Mouse (Mus musculus): Measurements from ENCODE around the gene Rftn2. TPM values are rescaled to one million over a fixed set of nuclear protein-coding genes. Genes with fewer than 3 reads are reported as not detected.
A peak's percentile ranks its signal among the peaks of the same experiment; 100 is the strongest.

The Rftn2 gene
- polyA plus RNA-seq (2015; fragmentation: Nextera tagmentation; extraction: Ambion mirVana) = 13.0 and 15.5 TPM in 2 replicates

DNA sequence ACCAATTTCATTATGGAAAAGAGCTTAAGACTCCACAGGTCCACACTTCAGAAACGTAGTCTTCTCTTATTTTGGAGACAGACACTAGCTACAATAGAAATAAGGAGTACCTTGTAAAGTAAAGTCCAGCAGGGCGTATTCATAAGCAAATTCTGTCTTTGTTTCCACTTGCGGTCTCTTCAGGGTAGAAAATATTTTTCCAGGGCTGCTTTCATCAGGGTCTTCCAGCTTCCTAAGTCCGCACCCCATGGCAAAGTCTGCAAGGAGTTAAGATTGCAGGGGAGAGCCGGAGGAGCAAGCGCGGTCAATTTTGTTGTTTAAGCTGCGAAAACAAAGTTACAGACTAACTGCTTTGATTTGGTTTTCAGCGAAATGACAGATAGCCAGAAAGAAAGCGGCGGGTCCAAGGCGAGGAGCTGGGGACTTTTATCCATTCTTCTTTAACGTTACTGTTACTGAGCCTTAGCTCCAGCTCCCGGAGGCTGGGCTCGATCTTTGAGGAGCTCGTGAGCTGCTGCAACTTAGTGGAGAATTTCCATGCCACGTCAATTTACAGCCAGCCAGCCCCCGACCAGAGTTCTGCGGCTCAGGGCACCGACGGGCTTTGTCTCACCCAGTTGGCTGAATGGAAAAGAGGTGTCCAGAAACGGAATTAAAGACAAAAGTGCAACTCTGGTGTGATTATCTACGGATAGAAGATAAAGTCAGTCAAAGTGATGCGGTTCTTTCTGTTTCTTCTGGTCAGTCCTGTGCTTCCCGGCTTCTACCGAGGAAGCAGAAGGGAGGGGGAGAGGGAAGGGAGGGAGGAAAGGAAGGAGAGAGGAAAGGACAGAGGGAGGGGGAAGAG lies at the start of gene Rftn2:
Rftn2 (minus strand) TSS at position 772 of the 847 bp plus-strand sequence.
- Histone ChIP-seq H3K9ac (ENCODE audit: low read depth, low read length) (peak within 1 kb of the TSS; percentile 52), H3K9me3 (ENCODE audit: control insufficient read depth, low read length) (no peaks in the 10 kb centered on the region), H3K36me3 (ENCODE audit: control insufficient read depth, insufficient read depth, low read length) (no peaks in the 10 kb centered on the region), H3K27me3 (replicated peaks; ENCODE audit: control insufficient read depth, insufficient read depth, low read length) (no peaks in the 10 kb centered on the region), H3K4me1 (ENCODE audit: control insufficient read depth, insufficient read depth, low read depth, low read length) (peaks cover 6% of the 10 kb centered on the region), H3K27ac (ENCODE audit: low read depth, low read length) (peak within 1 kb of the TSS; percentile 61), H3K4me3 (ENCODE audit: low read length) (peak within 1 kb of the TSS; percentile 47), H3K4me2 (ENCODE audit: low read length) (peak within 1 kb of the TSS; percentile 68)
- WGBS = 2% methylated on average over 26 of the region's 26 CpGs
- peak; percentile 55; the same call in 1 of the 2 replicates for ATAC-seq

GRCm38 (mm10) chr1:55265447-55265846 lies 38.9 kb upstream of the Rftn2 start:
- no peak for ATAC-seq
- H3K4me1 ChIP-seq (ENCODE audit: control insufficient read depth, insufficient read depth, low read depth, low read length) = no peaks in the 10 kb centered on the region
- H3K27ac ChIP-seq (ENCODE audit: low read depth, low read length) = no peak overlapping the region
- H3K9ac ChIP-seq (ENCODE audit: low read depth, low read length) = no peak overlapping the region
- H3K4me2 ChIP-seq (ENCODE audit: low read length) = no peak overlapping the region
- no peaks in the 10 kb centered on the region for H3K9me3 ChIP-seq (ENCODE audit: control insufficient read depth, low read length)
- no peaks in the 10 kb centered on the region for H3K27me3 ChIP-seq (replicated peaks; ENCODE audit: control insufficient read depth, insufficient read depth, low read length)
- no peaks in the 10 kb centered on the region for H3K36me3 ChIP-seq (ENCODE audit: control insufficient read depth, insufficient read depth, low read length)
- no peak overlapping the region for H3K4me3 ChIP-seq (ENCODE audit: low read length)
- 66% methylated on average over 2 of the region's 2 CpGs for WGBS

GRCm38 (mm10) chr1:55264385-55264784 lies 37.8 kb upstream of the Rftn2 start:
- ATAC-seq = no peak
- Histone ChIP-seq H3K36me3 (ENCODE audit: control insufficient read depth, insufficient read depth, low read length) (no peaks in the 10 kb centered on the region), H3K4me3 (ENCODE audit: low read length) (no peak overlapping the region), H3K9me3 (ENCODE audit: control insufficient read depth, low read length) (no peaks in the 10 kb centered on the region), H3K4me1 (ENCODE audit: control insufficient read depth, insufficient read depth, low read depth, low read length) (no peaks in the 10 kb centered on the region), H3K27me3 (replicated peaks; ENCODE audit: control insufficient read depth, insufficient read depth, low read length) (no peaks in the 10 kb centered on the region), H3K27ac (ENCODE audit: low read depth, low read length) (no peak overlapping the region), H3K4me2 (ENCODE audit: low read length) (no peak overlapping the region), H3K9ac (ENCODE audit: low read depth, low read length) (no peak overlapping the region)
- 67% methylated on average over 2 of the region's 2 CpGs for WGBS

- H3K4me1 ChIP-seq (ENCODE audit: control insufficient read depth, insufficient read depth, low read depth, low read length) = peaks cover 5% of the 10 kb centered on the region; the same call in 1 of the 2 replicates
- H3K9ac ChIP-seq (ENCODE audit: low read depth, low read length) = no peak overlapping the region
- no peak overlapping the region for H3K27ac ChIP-seq (ENCODE audit: low read depth, low read length)
- 90% methylated on average over 2 of the region's 2 CpGs for WGBS
- no peak overlapping the region for H3K4me3 ChIP-seq (ENCODE audit: low read length)
- H3K36me3 ChIP-seq (ENCODE audit: control insufficient read depth, insufficient read depth, low read length) = no peaks in the 10 kb centered on the region
- no peak for ATAC-seq
- no peaks in the 10 kb centered on the region for H3K9me3 ChIP-seq (ENCODE audit: control insufficient read depth, low read length)
- H3K27me3 ChIP-seq (replicated peaks; ENCODE audit: control insufficient read depth, insufficient read depth, low read length) = no peaks in the 10 kb centered on the region
- no peak overlapping the region for H3K4me2 ChIP-seq (ENCODE audit: low read length)
These were observed 19.8 kb upstream of the Rftn2 start for GRCm38 (mm10) chr1:55246374-55246773.

DNA sequence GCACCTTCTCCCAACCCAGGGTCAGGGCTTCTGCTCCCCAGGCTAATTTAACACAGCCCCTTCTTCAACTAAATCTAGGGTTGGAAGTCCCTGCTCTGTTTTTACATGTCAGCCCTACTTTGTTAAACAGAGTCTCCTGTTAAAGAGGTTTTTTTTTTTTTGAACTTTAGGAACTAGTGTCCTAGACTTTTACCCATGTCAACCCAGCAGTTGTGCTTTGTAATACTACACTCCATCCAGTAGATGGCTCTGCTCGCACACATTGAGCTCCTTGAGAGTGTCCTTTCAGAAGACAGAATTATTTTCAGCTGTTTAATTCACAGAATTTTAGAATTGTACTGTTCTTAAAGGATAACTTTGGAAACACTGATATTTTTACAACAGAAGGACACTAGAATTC lies 12.7 kb upstream of the Rftn2 start:
- no peak overlapping the region for H3K9ac ChIP-seq (ENCODE audit: low read depth, low read length)
- H3K27ac ChIP-seq (ENCODE audit: low read depth, low read length) = no peak overlapping the region
- WGBS = 2% methylated on average over 1 of the region's 1 CpGs

GRCm38 (mm10) chr1:55238496-55238895 lies 11.9 kb upstream of the Rftn2 start:
- WGBS = 12% methylated on average over 13 of the region's 13 CpGs
- H3K4me2 ChIP-seq (ENCODE audit: low read length) = peak overlapping the region; percentile 98

More for the DNA sequence above, 12.7 kb upstream of the Rftn2 start:
- Histone ChIP-seq H3K36me3 (ENCODE audit: control insufficient read depth, insufficient read depth, low read length) (no peaks in the 10 kb centered on the region), H3K4me2 (ENCODE audit: low read length) (peak overlapping the region; percentile 98), H3K4me3 (ENCODE audit: low read length) (peak overlapping the region; percentile 80), H3K27me3 (replicated peaks; ENCODE audit: control insufficient read depth, insufficient read depth, low read length) (no peaks in the 10 kb centered on the region), H3K9me3 (ENCODE audit: control insufficient read depth, low read length) (no peaks in the 10 kb centered on the region), H3K4me1 (ENCODE audit: control insufficient read depth, insufficient read depth, low read depth, low read length) (peaks cover 33% of the 10 kb centered on the region)
- ATAC-seq = no peak

GRCm38 (mm10) chr1:55237643-55238161 lies 11.1 kb upstream of the Rftn2 start:
- Histone ChIP-seq H3K4me1 (ENCODE audit: control insufficient read depth, insufficient read depth, low read depth, low read length) (peaks cover 33% of the 10 kb centered on the region), H3K4me2 (ENCODE audit: low read length) (peak overlapping the region; percentile 98), H3K4me3 (ENCODE audit: low read length) (peak overlapping the region; percentile 80), H3K9me3 (ENCODE audit: control insufficient read depth, low read length) (no peaks in the 10 kb centered on the region), H3K27ac (ENCODE audit: low read depth, low read length) (peak overlapping the region; percentile 90), H3K27me3 (replicated peaks; ENCODE audit: control insufficient read depth, insufficient read depth, low read length) (no peaks in the 10 kb centered on the region), H3K36me3 (ENCODE audit: control insufficient read depth, insufficient read depth, low read length) (no peaks in the 10 kb centered on the region), H3K9ac (ENCODE audit: low read depth, low read length) (peak overlapping the region; percentile 86)
- ATAC-seq = peak; percentile 7; the same call in 1 of the 2 replicates
- 0% methylated on average over 23 of the region's 23 CpGs for whole genome bisulfite sequencing

More at GRCm38 (mm10) chr1:55238496-55238895, 11.9 kb upstream of the Rftn2 start:
- Histone ChIP-seq H3K4me3 (ENCODE audit: low read length) (peak overlapping the region; percentile 80), H3K9me3 (ENCODE audit: control insufficient read depth, low read length) (no peaks in the 10 kb centered on the region), H3K4me1 (ENCODE audit: control insufficient read depth, insufficient read depth, low read depth, low read length) (peaks cover 33% of the 10 kb centered on the region), H3K36me3 (ENCODE audit: control insufficient read depth, insufficient read depth, low read length) (no peaks in the 10 kb centered on the region), H3K27me3 (replicated peaks; ENCODE audit: control insufficient read depth, insufficient read depth, low read length) (no peaks in the 10 kb centered on the region), H3K27ac (ENCODE audit: low read depth, low read length) (no peak overlapping the region), H3K9ac (ENCODE audit: low read depth, low read length) (peak overlapping the region; percentile 86)
- ATAC-seq = no peak

DNA sequence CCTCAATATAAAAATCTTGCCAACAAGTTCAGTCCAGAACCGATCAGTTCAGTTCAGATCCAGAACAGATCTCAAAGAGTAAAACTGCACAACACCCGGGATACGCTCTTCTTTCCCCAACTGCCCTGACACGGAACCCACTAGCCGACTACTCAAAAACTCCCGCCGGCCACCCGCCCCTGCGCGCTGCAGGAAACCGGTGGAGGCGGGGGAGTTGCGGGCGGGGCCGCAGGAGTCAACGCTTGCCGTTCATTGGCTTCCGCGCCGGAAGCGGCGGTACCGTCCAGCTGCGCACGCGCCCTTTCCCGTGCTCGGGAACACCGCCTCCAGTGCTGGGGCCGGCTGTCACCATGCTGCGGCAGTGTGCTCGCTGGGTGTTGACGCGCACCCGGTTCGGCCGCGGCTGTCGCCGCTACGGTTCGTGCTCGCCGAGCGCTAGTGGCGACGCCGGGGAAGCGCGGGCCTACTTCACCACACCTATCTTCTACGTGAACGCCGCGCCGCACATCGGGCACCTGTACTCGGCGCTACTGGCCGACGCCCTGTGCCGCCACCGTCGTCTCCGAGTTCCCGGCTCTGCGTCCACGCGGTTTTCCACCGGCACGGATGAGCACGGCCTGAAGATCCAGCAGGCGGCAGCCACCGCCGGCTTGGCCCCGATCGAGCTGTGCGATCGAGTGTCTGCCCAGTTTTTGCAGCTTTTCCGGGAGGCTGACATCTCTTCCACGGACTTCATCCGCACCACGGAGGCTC lies 10.5 kb upstream of the Rftn2 start, which contains the start of gene Mars2:
Mars2 (plus strand) TSS at position 288 of the 753 bp plus-strand sequence.
- Histone ChIP-seq H3K27me3 (replicated peaks; ENCODE audit: control insufficient read depth, insufficient read depth, low read length) (no peaks in the 10 kb centered on the region), H3K27ac (ENCODE audit: low read depth, low read length) (peak within 1 kb of the TSS; percentile 90), H3K4me1 (ENCODE audit: control insufficient read depth, insufficient read depth, low read depth, low read length) (peaks cover 33% of the 10 kb centered on the region), H3K36me3 (ENCODE audit: control insufficient read depth, insufficient read depth, low read length) (no peaks in the 10 kb centered on the region), H3K4me3 (ENCODE audit: low read length) (peak within 1 kb of the TSS; percentile 80), H3K4me2 (ENCODE audit: low read length) (peak within 1 kb of the TSS; percentile 98), H3K9ac (ENCODE audit: low read depth, low read length) (peak within 1 kb of the TSS; percentile 86), H3K9me3 (ENCODE audit: control insufficient read depth, low read length) (no peaks in the 10 kb centered on the region)
- under 1% methylated on average over 78 of the region's 82 CpGs for WGBS
- ATAC-seq = peak; percentile 100

Data from hindbrain, embryonic 16.5 days (tissue).